Mouse (Mus musculus) heart, embryonic 14.5 days (tissue): ENCODE results near the gene Camta1. TPM values are rescaled to one million over a fixed set of nuclear protein-coding genes. Genes with fewer than 3 reads are reported as not detected.

Experiments
- ATAC-seq: fragments of 200-750 bp; cut with Nextera tagmentation; 2 replicates; pipeline ENCODE4 v1.8.0; 2017; ENCODE audit warnings: low read depth, moderate TSS enrichment; ENCODE audit not compliant: insufficient number of reproducible peaks, insufficient read depth, low FRiP score
- H3K27ac ChIP-seq, 2 experiments: fragments of 200-500 bp in 1 of 2; fragments of 300-500 bp in 1 of 2; sonication (generic) in 1 of 2; replicated peaks in 1 of 2; 2 replicates each; pipeline ENCODE4 v1.5.1; 2012 to 2014; ENCODE audit warnings: low read depth in 2 of 2, low read length in 2 of 2, control low read depth in 1 of 2, mild to moderate bottlenecking in 1 of 2, mixed read lengths in 1 of 2; ENCODE audit not compliant: control insufficient read depth in 1 of 2, insufficient read depth in 1 of 2
- H3K27me3 ChIP-seq: fragments of 300-500 bp; sonication (generic); 2 replicates; pipeline ENCODE4 v1.6.1; 2014; ENCODE audit warnings: mild to moderate bottlenecking, low read length, control low read depth; ENCODE audit not compliant: control insufficient read depth, insufficient read depth
- H3K36me3 ChIP-seq: fragments of 300-500 bp; sonication (generic); 2 replicates; pipeline ENCODE4 v1.6.1; 2014; ENCODE audit warnings: mild to moderate bottlenecking, control low read depth, low read length, mixed read lengths; ENCODE audit not compliant: control insufficient read depth, insufficient read depth
- H3K4me1 ChIP-seq, 2 experiments: fragments of 200-500 bp in 1 of 2; fragments of 300-500 bp in 1 of 2; sonication (generic) in 1 of 2; 2 replicates each; pipeline ENCODE4 v1.6.1; 2012 to 2014; ENCODE audit warnings: low read length in 2 of 2, control low read depth in 1 of 2, mixed read lengths in 1 of 2; ENCODE audit not compliant: control insufficient read depth in 2 of 2, insufficient read depth in 2 of 2
- H3K4me2 ChIP-seq: fragments of 300-500 bp; sonication (generic); 2 replicates; pipeline ENCODE4 v1.6.1; 2014; ENCODE audit warnings: mild to moderate bottlenecking, low read length
- H3K4me3 ChIP-seq, 2 experiments: fragments of 200-500 bp in 1 of 2; fragments of 300-500 bp in 1 of 2; sonication (generic) in 1 of 2; 2 replicates each; pipeline ENCODE4 v1.5.1; 2012 to 2014; ENCODE audit warnings: low read length in 2 of 2, mild to moderate bottlenecking in 2 of 2, control low read depth in 1 of 2, low read depth in 1 of 2, moderate library complexity in 1 of 2; ENCODE audit not compliant: control insufficient read depth in 1 of 2, insufficient read depth in 1 of 2
- H3K9ac ChIP-seq: fragments of 300-500 bp; sonication (generic); 2 replicates; pipeline ENCODE4 v1.6.1; 2014; ENCODE audit warnings: mild to moderate bottlenecking, low read length
- H3K9me3 ChIP-seq: fragments of 300-500 bp; sonication (generic); 2 replicates; pipeline ENCODE4 v1.6.1; 2016; ENCODE audit warnings: low read length, control low read depth; ENCODE audit not compliant: control insufficient read depth
- WGBS: fragments of 180-500 bp; shearing (Covaris S2); extraction: QIAGEN DNeasy Blood & Tissue Kit; methylation state at CpG from one replicate; pipeline ENCODE4 v1.1.7; 2014; 5-methylcytosine and 5-hydroxymethylcytosine counted together
- polyA plus RNA-seq: library from polyadenylated mRNA; unstranded; fragments of >200 nt; fragmentation: Nextera tagmentation; extraction: Ambion mirVana; gene quantifications from 2 replicates; pipeline ENCODE4 v1.2.1, GENCODE M21; 2014

The Camta1 gene
- polyA plus RNA-seq, 1 experiment from 2014 or later, result 150 TPM

- 82% methylated on average over 5 of the region's 5 CpGs for WGBS
- H3K27me3 ChIP-seq, result no peaks in the 10 kb centered on the region
- no peak for ATAC-seq
- no peak overlapping the region for H3K9ac ChIP-seq
- no peak overlapping the region for H3K4me3 ChIP-seq
- no peaks in the 10 kb centered on the region for H3K4me1 ChIP-seq
- no peak overlapping the region for H3K4me2 ChIP-seq
- no peak overlapping the region for H3K27ac ChIP-seq
- H3K36me3 ChIP-seq, result no peaks in the 10 kb centered on the region
- 0 out of 2 replicates have a peak, but pooled peaks cover 3% of the 10 kb centered on the region for H3K9me3 ChIP-seq
These were observed 363.0 kb downstream of the Camta1 start for GRCm38 (mm10) chr4:151498481-151499276.

DNA sequence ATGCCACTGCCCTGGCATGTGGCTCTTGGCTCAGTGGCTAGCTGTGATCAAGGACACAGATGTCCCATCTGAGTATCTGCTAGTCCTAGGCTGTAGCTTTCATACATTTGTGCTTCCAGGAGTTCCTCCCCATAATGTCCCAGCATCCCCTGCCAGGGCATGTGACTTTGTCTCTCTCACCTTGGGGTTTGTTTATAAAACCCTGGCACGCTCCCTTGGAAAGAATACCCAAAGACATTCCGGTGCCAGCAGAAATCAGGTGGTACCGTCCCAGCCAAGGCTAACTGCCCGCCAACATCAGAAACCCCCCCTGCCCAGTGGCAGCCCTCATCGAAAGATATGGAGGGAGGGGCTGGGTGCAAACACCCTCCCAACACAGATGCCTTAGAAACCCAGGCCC, 365.1 kb downstream of the Camta1 start:
- Histone ChIP-seq H3K27me3 (no peaks in the 10 kb centered on the region), H3K4me1 (no peaks in the 10 kb centered on the region), H3K36me3 (no peaks in the 10 kb centered on the region), H3K4me2 (no peak overlapping the region), H3K9ac (no peak overlapping the region), H3K4me3 (no peak overlapping the region), H3K9me3 (0 out of 2 replicates have a peak, but pooled peaks cover 3% of the 10 kb centered on the region), H3K27ac (no peak overlapping the region)
- ATAC-seq, result no peak
- WGBS, result 82% methylated on average over 5 of the region's 5 CpGs

DNA sequence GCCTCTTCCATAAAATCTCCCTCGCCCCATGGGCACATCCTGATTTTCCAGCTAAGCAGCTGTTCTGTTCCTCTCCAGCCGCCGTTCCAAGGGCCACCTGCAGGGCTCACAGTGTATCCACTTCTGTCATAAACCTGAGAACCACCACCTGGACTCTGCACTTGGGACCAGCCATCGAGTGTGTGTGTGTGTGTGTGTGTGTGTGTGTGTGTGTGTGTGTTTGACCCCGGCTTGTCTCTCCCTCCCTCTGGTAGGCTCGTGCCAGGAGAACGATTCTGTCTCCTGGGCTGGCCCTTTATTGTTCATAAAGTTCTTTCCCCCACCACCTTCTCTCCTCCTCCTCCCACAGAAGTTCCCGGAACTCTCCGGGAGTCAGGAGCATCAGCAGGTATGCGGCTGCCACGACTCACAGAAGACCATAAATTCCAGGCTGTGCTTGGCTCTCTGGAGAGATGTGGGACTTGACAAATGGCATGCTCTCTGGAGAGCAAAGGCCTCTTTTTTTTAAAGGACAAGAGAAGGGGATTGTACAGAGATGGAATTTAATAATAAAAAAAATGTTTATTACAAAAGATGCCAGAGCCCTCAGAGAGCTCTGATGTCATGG, 366.3 kb downstream of the Camta1 start:
- Histone ChIP-seq H3K27me3 (no peaks in the 10 kb centered on the region), H3K36me3 (no peaks in the 10 kb centered on the region), H3K9me3 (0 out of 2 replicates have a peak, but pooled peaks cover 3% of the 10 kb centered on the region), H3K4me2 (no peak overlapping the region), H3K4me1 (no peaks in the 10 kb centered on the region), H3K4me3 (no peak overlapping the region), H3K27ac (no peak overlapping the region), H3K9ac (no peak overlapping the region)
- no peak for ATAC-seq
- 69% methylated on average over 11 of the region's 11 CpGs for WGBS

GRCm38 (mm10) chr4:151492786-151493185, 368.9 kb downstream of the Camta1 start:
- Histone ChIP-seq H3K4me3 (no peak overlapping the region), H3K36me3 (no peaks in the 10 kb centered on the region), H3K9me3 (no peaks in the 10 kb centered on the region), H3K4me1 (no peaks in the 10 kb centered on the region), H3K27me3 (no peaks in the 10 kb centered on the region), H3K27ac (no peak overlapping the region), H3K9ac (no peak overlapping the region), H3K4me2 (no peak overlapping the region)
- no peak for ATAC-seq
- WGBS, result 74% methylated on average over 10 of the region's 10 CpGs

DNA sequence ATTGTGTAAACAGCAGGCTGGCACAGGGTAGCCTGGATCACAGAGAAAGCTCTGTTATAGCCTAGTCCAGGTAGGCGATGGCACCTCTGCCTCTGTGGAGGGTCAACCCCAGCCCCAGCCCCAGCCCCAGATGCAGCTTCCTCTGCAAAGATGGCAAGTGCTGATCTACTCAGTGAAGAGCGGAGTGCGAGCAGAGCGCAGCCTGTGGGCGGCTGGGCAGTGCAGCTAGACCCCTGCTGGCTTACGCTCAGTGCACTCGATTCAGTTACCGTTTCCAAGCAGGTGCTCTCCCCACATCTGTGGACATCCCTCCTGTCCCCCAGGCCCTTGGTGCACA, 377.7 kb downstream of the Camta1 start:
- peaks cover 6% of the 10 kb centered on the region; the same call in 1 of the 2 replicates for H3K27me3 ChIP-seq
- WGBS, result 57% methylated on average over 8 of the region's 8 CpGs
- no peaks in the 10 kb centered on the region for H3K9me3 ChIP-seq
- no peak overlapping the region for H3K4me2 ChIP-seq
- ATAC-seq, result no peak
- H3K27ac ChIP-seq, result no peak overlapping the region
- H3K4me3 ChIP-seq, result no peak overlapping the region
- H3K4me1 ChIP-seq, result no peaks in the 10 kb centered on the region
- H3K9ac ChIP-seq, result no peak overlapping the region
- no peaks in the 10 kb centered on the region for H3K36me3 ChIP-seq

DNA sequence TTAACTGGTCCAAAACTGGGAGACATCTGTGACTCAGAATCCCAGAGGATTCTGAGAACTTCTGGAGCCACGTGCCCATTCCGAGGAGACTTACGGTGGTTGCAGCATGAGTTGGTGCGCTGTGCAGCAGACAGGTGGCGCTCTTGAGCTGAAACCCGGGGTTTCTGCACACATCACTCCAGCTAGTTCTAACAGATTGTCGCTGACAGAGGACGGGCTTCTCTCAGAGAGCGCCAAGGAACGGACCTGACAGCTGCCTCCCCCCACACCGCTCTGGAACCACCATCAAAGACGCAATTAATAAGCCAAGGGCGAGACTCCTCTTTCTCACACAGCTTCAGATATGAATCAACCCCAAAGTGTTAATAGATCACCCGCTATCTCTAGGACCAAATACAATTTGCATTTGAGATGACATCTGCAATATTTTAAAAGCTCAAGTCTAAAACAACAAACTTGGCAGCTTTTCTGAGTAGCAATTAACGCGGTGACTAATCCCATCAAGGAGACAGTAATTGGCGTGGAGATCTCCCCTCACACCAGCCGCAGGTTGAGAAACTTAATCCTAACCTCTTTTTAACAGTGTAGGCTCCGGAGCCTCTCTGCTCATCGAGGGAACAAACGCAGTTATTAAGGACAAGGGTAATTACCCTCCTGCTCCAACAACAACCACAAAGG, 378.2 kb downstream of the Camta1 start:
- peak; percentile 50; the same call in 1 of the 2 replicates for ATAC-seq
- Histone ChIP-seq H3K4me1 (no peaks in the 10 kb centered on the region), H3K27me3 (peaks cover 6% of the 10 kb centered on the region; the same call in 1 of the 2 replicates), H3K4me3 (no peak overlapping the region), H3K27ac (no peak overlapping the region), H3K9me3 (no peaks in the 10 kb centered on the region), H3K4me2 (no peak overlapping the region), H3K36me3 (no peaks in the 10 kb centered on the region), H3K9ac (no peak overlapping the region)
- 15% methylated on average over 21 of the region's 21 CpGs for WGBS

DNA sequence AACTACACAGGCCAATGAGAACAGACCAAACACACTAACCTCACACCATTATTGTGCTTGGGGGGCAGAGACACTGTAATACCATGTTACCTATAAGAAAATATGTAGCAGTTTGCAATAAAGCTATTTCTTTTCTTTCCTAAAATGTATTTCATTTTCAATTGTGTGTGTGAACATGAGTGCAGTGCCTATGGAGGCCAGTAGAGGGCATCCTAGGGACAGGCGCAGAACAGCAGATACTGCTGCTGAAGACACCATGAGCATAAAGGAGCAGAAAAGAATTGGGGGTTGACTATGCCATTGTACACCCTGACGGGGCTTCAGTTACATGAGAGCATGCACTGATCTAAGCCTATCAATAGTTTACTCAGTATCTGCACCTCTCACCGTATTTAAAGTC, 380.7 kb downstream of the Camta1 start:
- H3K4me2 ChIP-seq, result no peak overlapping the region

More for the DNA sequence above, 380.7 kb downstream of the Camta1 start:
- 94% methylated on average over 3 of the region's 3 CpGs for WGBS
- Histone ChIP-seq H3K9me3 (no peaks in the 10 kb centered on the region), H3K4me1 (no peaks in the 10 kb centered on the region), H3K27ac (no peak overlapping the region), H3K4me3 (no peak overlapping the region), H3K9ac (no peak overlapping the region), H3K27me3 (peaks cover 6% of the 10 kb centered on the region; the same call in 1 of the 2 replicates), H3K36me3 (no peaks in the 10 kb centered on the region)
- no peak for ATAC-seq
